Mouse (Mus musculus): ENCODE measurements around the gene Soga1. TPM values are rescaled to one million over a fixed set of nuclear protein-coding genes. Genes with fewer than 3 reads are reported as not detected.
A peak's percentile ranks its signal among the peaks of the same experiment; 100 is the strongest.

The Soga1 gene
- polyA plus RNA-seq, 1 experiment: 5.3 TPM

- H3K36me3 ChIP-seq (ENCODE audit: control insufficient read depth, insufficient read depth, low read length): peaks cover 50% of the 10 kb centered on the region
- 85% methylated on average over 4 of the region's 4 CpGs for WGBS
- H3K4me3 ChIP-seq (ENCODE audit: extremely low read depth, insufficient read depth, insufficient read length): no peak overlapping the region
- H3K4me1 ChIP-seq (ENCODE audit: control insufficient read depth, insufficient read depth, insufficient read length): no peaks in the 10 kb centered on the region
- H3K27me3 ChIP-seq (ENCODE audit: control insufficient read depth, insufficient read depth, low read length): no peaks in the 10 kb centered on the region
- no peak overlapping the region for H3K27ac ChIP-seq (ENCODE audit: insufficient read depth, low read length)
- DNase-seq (ENCODE audit: low read depth in 1 of 2, low spot score in 2 of 2): no peak
- TF ChIP-seq CTCF (IDR thresholded peaks at IDR 0.05; ENCODE audit: extremely low read depth, insufficient read depth, insufficient read length, insufficient replicate concordance) (no peak), POLR2A (IDR thresholded peaks at IDR 0.05; ENCODE audit: low read depth, low read length) (no peak)
These were observed 39.5 kb upstream of the Soga1 start for GRCm38 (mm10) chr2:157118556-157118955.

- DNase-seq (ENCODE audit: low read depth in 1 of 2, low spot score in 2 of 2): no peak
- TF ChIP-seq POLR2A (IDR thresholded peaks at IDR 0.05; ENCODE audit: low read depth, low read length): no peak
- TF ChIP-seq CTCF (IDR thresholded peaks at IDR 0.05; ENCODE audit: extremely low read depth, insufficient read depth, insufficient read length, insufficient replicate concordance): peak; percentile 4; the same call in 1 of the 2 replicates
- Histone ChIP-seq H3K27ac (ENCODE audit: insufficient read depth, low read length) (no peak overlapping the region), H3K27me3 (ENCODE audit: control insufficient read depth, insufficient read depth, low read length) (no peaks in the 10 kb centered on the region), H3K4me1 (ENCODE audit: control insufficient read depth, insufficient read depth, insufficient read length) (no peaks in the 10 kb centered on the region), H3K36me3 (ENCODE audit: control insufficient read depth, insufficient read depth, low read length) (peaks cover 54% of the 10 kb centered on the region), H3K4me3 (ENCODE audit: extremely low read depth, insufficient read depth, insufficient read length) (no peak overlapping the region)
- 29% methylated on average over 3 of the region's 3 CpGs for whole genome bisulfite sequencing
These were observed 37.9 kb upstream of the Soga1 start for GRCm38 (mm10) chr2:157116964-157117363.

DNA sequence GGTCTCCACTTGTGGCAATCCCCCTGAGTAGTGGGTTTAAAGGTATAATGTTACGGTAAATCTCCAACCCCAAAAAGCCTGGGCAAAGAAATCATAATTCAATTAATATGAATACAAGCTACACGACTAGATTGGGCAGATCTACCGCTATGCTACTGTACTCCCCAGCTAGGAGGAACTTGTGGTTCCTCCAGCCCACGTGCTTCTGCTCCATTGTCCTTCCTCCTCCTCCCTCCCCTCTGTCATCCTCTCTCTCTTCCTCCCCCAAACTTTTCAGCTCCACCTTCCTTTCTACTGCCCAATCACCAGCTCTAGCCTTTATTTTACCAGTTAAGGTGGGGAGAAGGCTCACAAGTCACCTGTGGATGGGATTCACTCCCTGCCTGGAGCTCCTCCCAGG lies 29.2 kb upstream of the Soga1 start:
- H3K4me1 ChIP-seq (ENCODE audit: control insufficient read depth, insufficient read depth, insufficient read length): no peaks in the 10 kb centered on the region
- H3K27me3 ChIP-seq (ENCODE audit: control insufficient read depth, insufficient read depth, low read length): no peaks in the 10 kb centered on the region
- no peak for DNase-seq (ENCODE audit: low read depth in 1 of 2, low spot score in 2 of 2)
- 27% methylated on average over 4 of the region's 4 CpGs for WGBS
- H3K36me3 ChIP-seq (ENCODE audit: control insufficient read depth, insufficient read depth, low read length): peaks cover 68% of the 10 kb centered on the region
- no peak overlapping the region for H3K4me3 ChIP-seq (ENCODE audit: extremely low read depth, insufficient read depth, insufficient read length)
- TF ChIP-seq CTCF (IDR thresholded peaks at IDR 0.05; ENCODE audit: extremely low read depth, insufficient read depth, insufficient read length, insufficient replicate concordance) (no peak), POLR2A (IDR thresholded peaks at IDR 0.05; ENCODE audit: low read depth, low read length) (no peak)
- H3K27ac ChIP-seq (ENCODE audit: insufficient read depth, low read length): no peak overlapping the region

- Histone ChIP-seq H3K4me3 (ENCODE audit: extremely low read depth, insufficient read depth, insufficient read length) (no peak overlapping the region), H3K27ac (ENCODE audit: insufficient read depth, low read length) (no peak overlapping the region), H3K27me3 (ENCODE audit: control insufficient read depth, insufficient read depth, low read length) (no peaks in the 10 kb centered on the region), H3K36me3 (ENCODE audit: control insufficient read depth, insufficient read depth, low read length) (peaks cover 71% of the 10 kb centered on the region), H3K4me1 (ENCODE audit: control insufficient read depth, insufficient read depth, insufficient read length) (no peaks in the 10 kb centered on the region)
- no peak for DNase-seq (ENCODE audit: low read depth in 1 of 2, low spot score in 2 of 2)
- WGBS: 93% methylated on average over 8 of the region's 8 CpGs
- TF ChIP-seq POLR2A (IDR thresholded peaks at IDR 0.05; ENCODE audit: low read depth, low read length) (no peak), CTCF (IDR thresholded peaks at IDR 0.05; ENCODE audit: extremely low read depth, insufficient read depth, insufficient read length, insufficient replicate concordance) (no peak)
These were observed 25.4 kb upstream of the Soga1 start for GRCm38 (mm10) chr2:157104454-157104853.

GRCm38 (mm10) chr2:157102256-157102655 lies 23.2 kb upstream of the Soga1 start:
- Histone ChIP-seq H3K36me3 (ENCODE audit: control insufficient read depth, insufficient read depth, low read length) (peaks cover 71% of the 10 kb centered on the region), H3K27ac (ENCODE audit: insufficient read depth, low read length) (no peak overlapping the region), H3K27me3 (ENCODE audit: control insufficient read depth, insufficient read depth, low read length) (no peaks in the 10 kb centered on the region), H3K4me1 (ENCODE audit: control insufficient read depth, insufficient read depth, insufficient read length) (no peaks in the 10 kb centered on the region), H3K4me3 (ENCODE audit: extremely low read depth, insufficient read depth, insufficient read length) (no peak overlapping the region)
- DNase-seq (ENCODE audit: low read depth in 1 of 2, low spot score in 2 of 2): no peak
- 92% methylated on average over 2 of the region's 2 CpGs for WGBS
- no peak for TF ChIP-seq CTCF (IDR thresholded peaks at IDR 0.05; ENCODE audit: extremely low read depth, insufficient read depth, insufficient read length, insufficient replicate concordance)

- TF ChIP-seq POLR2A (IDR thresholded peaks at IDR 0.05; ENCODE audit: low read depth, low read length) (no peak), CTCF (IDR thresholded peaks at IDR 0.05; ENCODE audit: extremely low read depth, insufficient read depth, insufficient read length, insufficient replicate concordance) (no peak)
- Histone ChIP-seq H3K27me3 (ENCODE audit: control insufficient read depth, insufficient read depth, low read length) (no peaks in the 10 kb centered on the region), H3K27ac (ENCODE audit: insufficient read depth, low read length) (no peak overlapping the region), H3K4me3 (ENCODE audit: extremely low read depth, insufficient read depth, insufficient read length) (no peak overlapping the region), H3K36me3 (ENCODE audit: control insufficient read depth, insufficient read depth, low read length) (peaks cover 69% of the 10 kb centered on the region), H3K4me1 (ENCODE audit: control insufficient read depth, insufficient read depth, insufficient read length) (no peaks in the 10 kb centered on the region)
- WGBS: 97% methylated on average over 9 of the region's 9 CpGs
- no peak for DNase-seq (ENCODE audit: low read depth in 1 of 2, low spot score in 2 of 2)
These were observed 22.6 kb upstream of the Soga1 start for GRCm38 (mm10) chr2:157101650-157102049.

GRCm38 (mm10) chr2:157100319-157100605 lies 21.2 kb upstream of the Soga1 start:
- H3K4me3 ChIP-seq (ENCODE audit: extremely low read depth, insufficient read depth, insufficient read length): no peak overlapping the region
- H3K36me3 ChIP-seq (ENCODE audit: control insufficient read depth, insufficient read depth, low read length): peaks cover 65% of the 10 kb centered on the region
- DNase-seq (ENCODE audit: low read depth in 1 of 2, low spot score in 2 of 2): no peak
- H3K4me1 ChIP-seq (ENCODE audit: control insufficient read depth, insufficient read depth, insufficient read length): no peaks in the 10 kb centered on the region
- H3K27me3 ChIP-seq (ENCODE audit: control insufficient read depth, insufficient read depth, low read length): no peaks in the 10 kb centered on the region
- H3K27ac ChIP-seq (ENCODE audit: insufficient read depth, low read length): no peak overlapping the region
- WGBS: 95% methylated on average over 12 of the region's 12 CpGs
- TF ChIP-seq POLR2A (IDR thresholded peaks at IDR 0.05; ENCODE audit: low read depth, low read length): no peak
- TF ChIP-seq CTCF (IDR thresholded peaks at IDR 0.05; ENCODE audit: extremely low read depth, insufficient read depth, insufficient read length, insufficient replicate concordance): no peak

Data from spleen, adult 2 months (tissue).